Mouse (Mus musculus): ENCODE measurements around the gene Shisa8. TPM values are rescaled to one million over a fixed set of nuclear protein-coding genes. Genes with fewer than 3 reads are reported as not detected.

Shisa8 gene
- polyA plus RNA-seq, 1 experiment from 2014 or later = 2.4 TPM

- Histone ChIP-seq H3K9me3 (no peaks in the 10 kb centered on the region), H3K27ac (no peak overlapping the region), H3K4me3 (replicated peaks) (no peak overlapping the region), H3K27me3 (peaks cover 63% of the 10 kb centered on the region), H3K4me2 (no peak overlapping the region), H3K4me1 (peaks cover 48% of the 10 kb centered on the region), H3K9ac (no peak overlapping the region), H3K36me3 (replicated peaks) (no peaks in the 10 kb centered on the region)
- 52% methylated on average over 11 of the region's 12 CpGs for WGBS
- no peak for ATAC-seq (ENCODE audit: low FRiP score)
These were observed 7.5 kb upstream of the Shisa8 start for GRCm38 (mm10) chr15:82220003-82220675.

- no peak overlapping the region for H3K4me3 ChIP-seq (replicated peaks)
- H3K27me3 ChIP-seq = peaks cover 63% of the 10 kb centered on the region
- H3K27ac ChIP-seq = no peak overlapping the region
- no peak overlapping the region for H3K9ac ChIP-seq
- ATAC-seq (ENCODE audit: low FRiP score) = no peak
- H3K36me3 ChIP-seq (replicated peaks) = no peaks in the 10 kb centered on the region
- no peak overlapping the region for H3K4me2 ChIP-seq
- peaks cover 41% of the 10 kb centered on the region for H3K4me1 ChIP-seq
- WGBS = 84% methylated on average over 26 of the region's 26 CpGs
- H3K9me3 ChIP-seq = no peaks in the 10 kb centered on the region
These were observed 6.4 kb upstream of the Shisa8 start for GRCm38 (mm10) chr15:82218778-82219666.

GRCm38 (mm10) chr15:82217980-82218379, 5.4 kb upstream of the Shisa8 start:
- peaks cover 34% of the 10 kb centered on the region for H3K4me1 ChIP-seq
- no peak overlapping the region for H3K9ac ChIP-seq
- no peak overlapping the region for H3K27ac ChIP-seq
- H3K27me3 ChIP-seq = peaks cover 62% of the 10 kb centered on the region
- no peaks in the 10 kb centered on the region for H3K9me3 ChIP-seq
- WGBS = 30% methylated on average over 9 of the region's 9 CpGs
- H3K4me2 ChIP-seq = no peak overlapping the region
- no peaks in the 10 kb centered on the region for H3K36me3 ChIP-seq (replicated peaks)
- no peak for ATAC-seq (ENCODE audit: low FRiP score)
- H3K4me3 ChIP-seq (replicated peaks) = no peak overlapping the region

- Histone ChIP-seq H3K9ac (0 out of 2 replicates have a peak overlapping the region, but pooled peaks have one; percentile 12), H3K27ac (no peak overlapping the region), H3K4me2 (no peak overlapping the region), H3K4me1 (peaks cover 42% of the 10 kb centered on the region), H3K27me3 (peaks cover 62% of the 10 kb centered on the region), H3K36me3 (replicated peaks) (no peaks in the 10 kb centered on the region), H3K9me3 (no peaks in the 10 kb centered on the region), H3K4me3 (replicated peaks) (no peak overlapping the region)
- 10% methylated on average over 7 of the region's 7 CpGs for WGBS
- ATAC-seq (ENCODE audit: low FRiP score) = no peak
These were observed 4.4 kb upstream of the Shisa8 start for GRCm38 (mm10) chr15:82217039-82217438.

- 41% methylated on average over 20 of the region's 20 CpGs for WGBS
- no peak for ATAC-seq (ENCODE audit: low FRiP score)
- H3K4me1 ChIP-seq = peaks cover 49% of the 10 kb centered on the region
- no peak overlapping the region for H3K4me2 ChIP-seq
- no peaks in the 10 kb centered on the region for H3K9me3 ChIP-seq
- no peak overlapping the region for H3K27ac ChIP-seq
- H3K4me3 ChIP-seq (replicated peaks) = no peak overlapping the region
- peaks cover 70% of the 10 kb centered on the region for H3K27me3 ChIP-seq
- no peak overlapping the region for H3K9ac ChIP-seq
- no peaks in the 10 kb centered on the region for H3K36me3 ChIP-seq (replicated peaks)
These were observed 3.7 kb upstream of the Shisa8 start for GRCm38 (mm10) chr15:82216142-82216827.

GRCm38 (mm10) chr15:82215332-82216046, 2.9 kb upstream of the Shisa8 start:
- H3K4me2 ChIP-seq = no peak overlapping the region
- whole genome bisulfite sequencing = 31% methylated on average over 11 of the region's 11 CpGs
- H3K9me3 ChIP-seq = no peaks in the 10 kb centered on the region
- H3K4me3 ChIP-seq (replicated peaks) = no peak overlapping the region
- no peak overlapping the region for H3K27ac ChIP-seq
- H3K36me3 ChIP-seq (replicated peaks) = no peaks in the 10 kb centered on the region
- H3K27me3 ChIP-seq = peaks cover 78% of the 10 kb centered on the region
- ATAC-seq (ENCODE audit: low FRiP score) = no peak
- H3K4me1 ChIP-seq = peaks cover 43% of the 10 kb centered on the region
- H3K9ac ChIP-seq = no peak overlapping the region

- peaks cover 35% of the 10 kb centered on the region for H3K4me1 ChIP-seq
These were observed 607 bp upstream of the Shisa8 start for GRCm38 (mm10) chr15:82213222-82213621.

GRCm38 (mm10) chr15:82211911-82212751, 484 bp downstream of the Shisa8 start:
- Histone ChIP-seq H3K27me3 (peaks cover 98% of the 10 kb centered on the region), H3K4me2 (peak overlapping the region; percentile 69), H3K27ac (no peak overlapping the region), H3K4me3 (replicated peaks) (peak overlapping the region; percentile 47), H3K9ac (peak overlapping the region; percentile 31), H3K4me1 (peaks cover 40% of the 10 kb centered on the region), H3K9me3 (no peaks in the 10 kb centered on the region), H3K36me3 (replicated peaks) (no peaks in the 10 kb centered on the region)
- peak; percentile 30 for ATAC-seq (ENCODE audit: low FRiP score)
- under 1% methylated on average over 89 of the region's 112 CpGs for WGBS

More at GRCm38 (mm10) chr15:82213222-82213621, 607 bp upstream of the Shisa8 start:
- H3K27ac ChIP-seq = no peak overlapping the region
- H3K9me3 ChIP-seq = no peaks in the 10 kb centered on the region
- no peak overlapping the region for H3K9ac ChIP-seq
- no peaks in the 10 kb centered on the region for H3K36me3 ChIP-seq (replicated peaks)
- H3K4me3 ChIP-seq (replicated peaks) = no peak overlapping the region; the same call in 1 of the 2 replicates
- no peak for ATAC-seq (ENCODE audit: low FRiP score)
- H3K27me3 ChIP-seq = peaks cover 90% of the 10 kb centered on the region
- peak overlapping the region; percentile 69; the same call in 1 of the 2 replicates for H3K4me2 ChIP-seq
- WGBS = 9% methylated on average over 4 of the region's 4 CpGs

- H3K4me1 ChIP-seq = peaks cover 40% of the 10 kb centered on the region
- WGBS = 3% methylated on average over 11 of the region's 11 CpGs
- peak overlapping the region; percentile 47 for H3K4me3 ChIP-seq (replicated peaks)
These were observed 1.3 kb downstream of the Shisa8 start for GRCm38 (mm10) chr15:82211281-82211680.

GRCm38 (mm10) chr15:82210801-82211200, 1.8 kb downstream of the Shisa8 start:
- H3K27me3 ChIP-seq = peaks cover 98% of the 10 kb centered on the region
- 61% methylated on average over 1 of the region's 1 CpGs for WGBS
- H3K27ac ChIP-seq = no peak overlapping the region
- no peak overlapping the region for H3K4me3 ChIP-seq (replicated peaks)
- peaks cover 10% of the 10 kb centered on the region for H3K36me3 ChIP-seq (replicated peaks)
- no peak overlapping the region for H3K4me2 ChIP-seq
- no peaks in the 10 kb centered on the region for H3K9me3 ChIP-seq
- no peak overlapping the region for H3K9ac ChIP-seq
- H3K4me1 ChIP-seq = peaks cover 39% of the 10 kb centered on the region
- ATAC-seq (ENCODE audit: low FRiP score) = no peak

More at GRCm38 (mm10) chr15:82211281-82211680, 1.3 kb downstream of the Shisa8 start:
- Histone ChIP-seq H3K9ac (0 out of 2 replicates have a peak overlapping the region, but pooled peaks have one; percentile 31), H3K36me3 (replicated peaks) (peaks cover 5% of the 10 kb centered on the region), H3K9me3 (no peaks in the 10 kb centered on the region), H3K27me3 (peaks cover 98% of the 10 kb centered on the region), H3K4me2 (peak overlapping the region; percentile 69), H3K27ac (no peak overlapping the region)
- no peak for ATAC-seq (ENCODE audit: low FRiP score)
